Mouse (Mus musculus) heart, embryonic 15.5 days (tissue): ENCODE data around the gene Arhgef12. TPM values are rescaled to one million over a fixed set of nuclear protein-coding genes. Genes with fewer than 3 reads are reported as not detected.

ENCODE experiments used
- polyA plus RNA-seq: library from polyadenylated mRNA; unstranded; fragments of >200 nt; fragmentation: Nextera tagmentation; extraction: Ambion mirVana; gene quantifications from 2 replicates; pipeline ENCODE4 v1.2.1, GENCODE M21; 2015

The Arhgef12 gene
- polyA plus RNA-seq, 1 experiment from 2014 or later = 11.0 TPM

Other genes with a start within 250 kb of the Arhgef12 start
- 0.21 and 0.52 TPM in 2 replicates for gene Grik4, start 162.7 kb downstream of the Arhgef12 start, polyA plus RNA-seq
- gene Tmem136, start 9.3 kb upstream of the Arhgef12 start, polyA plus RNA-seq = 10.2 and 11.8 TPM in 2 replicates
- 0.11 and 0.18 TPM in 2 replicates for gene Pou2f3, start 103.1 kb upstream of the Arhgef12 start, polyA plus RNA-seq
- 22.8 and 31.2 TPM in 2 replicates for gene Oaf, start 132.7 kb upstream of the Arhgef12 start, polyA plus RNA-seq
- 0.78 and 10.6 TPM in 2 replicates for gene Trim29, start 203.6 kb upstream of the Arhgef12 start, polyA plus RNA-seq